Mouse (Mus musculus) heart, postnatal 0 days (tissue): ENCODE results near the gene Bmp8b.

Source experiments
- CTCF ChIP-seq: IDR thresholded peaks from 2 replicates; pipeline ENCODE4 v1.5.1; 2016; ENCODE audit warnings: antibody characterized with exemption, control low read depth, low read depth
- EP300 ChIP-seq: IDR thresholded peaks from 2 replicates; pipeline ENCODE4 v1.6.1; 2016; ENCODE audit warnings: antibody characterized with exemption, low read depth

DNA sequence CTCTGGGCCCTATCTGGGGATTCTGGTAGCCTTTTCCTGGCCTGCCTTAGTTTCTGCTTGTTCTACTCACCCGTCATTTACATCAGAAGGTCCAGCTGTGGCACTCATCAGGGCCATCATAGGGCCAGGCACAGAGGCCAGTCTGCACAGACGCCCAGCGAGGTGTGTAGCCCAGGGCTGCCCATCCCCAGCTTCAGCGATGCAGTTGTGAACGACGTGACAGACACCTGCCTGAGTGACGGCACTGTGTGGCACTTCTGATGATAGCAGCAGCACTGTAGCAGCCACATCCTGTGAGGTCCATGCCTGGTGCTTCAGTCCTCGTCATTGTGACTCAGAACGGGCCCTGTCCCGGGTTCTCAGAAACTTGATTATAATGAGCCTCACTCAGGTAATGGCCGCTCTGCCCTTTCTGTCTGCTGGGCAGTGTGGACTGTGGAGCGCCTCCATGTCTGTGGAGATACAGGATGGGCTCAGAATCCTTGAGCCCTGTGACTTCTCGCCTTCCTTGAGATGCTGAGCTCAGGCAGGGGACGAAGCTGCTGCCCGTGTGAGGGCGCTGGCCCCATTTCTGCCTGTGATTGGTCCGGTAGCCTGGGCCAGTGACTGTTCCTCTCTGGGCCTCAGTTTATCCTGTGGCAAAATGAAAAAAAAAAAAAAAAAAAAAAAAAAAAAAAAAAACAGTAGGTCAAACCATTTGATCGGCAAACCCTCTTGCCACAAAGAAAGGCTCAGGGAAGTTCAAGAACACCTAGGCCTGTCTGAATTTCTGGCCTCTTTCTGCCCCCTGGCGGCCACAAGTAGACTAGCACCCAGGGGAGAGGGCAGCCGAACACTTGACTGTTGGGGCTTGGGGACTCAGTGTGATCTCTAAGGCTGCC lies 22.4 kb upstream of the Bmp8b start:
- TF ChIP-seq CTCF (peak; percentile 89), EP300 (no peak)
